Mouse (Mus musculus) CH12.LX (cell line): ENCODE data around the gene Mdc1.

Experiments
- CHD1 ChIP-seq: IDR thresholded peaks from 2 replicates; pipeline ENCODE4 v1.6.1; 2012; ENCODE audit warnings: low read depth, low read length, improper control_type of control experiment, inconsistent platforms
- CTCF ChIP-seq, 2 experiments: IDR thresholded peaks in 1 of 2; conservative IDR thresholded peaks in 1 of 2; 2 replicates each; pipeline ENCODE4 v1.5.1; 2011 to 2012; ENCODE audit warnings: low read depth in 2 of 2, low read length in 2 of 2, improper control_type of control experiment in 1 of 2, inconsistent platforms in 1 of 2, mild to moderate bottlenecking in 1 of 2, moderate library complexity in 1 of 2
- E2F4 ChIP-seq: IDR thresholded peaks from 2 replicates; pipeline ENCODE4 v1.6.1; 2011; ENCODE audit warnings: low read depth, low read length, improper control_type of control experiment; ENCODE audit not compliant: insufficient replicate concordance
- EP300 ChIP-seq: IDR thresholded peaks from 2 replicates; pipeline ENCODE4 v1.6.1; 2011; ENCODE audit warnings: low read length, improper control_type of control experiment
- GABPA ChIP-seq: IDR thresholded peaks from 2 replicates; pipeline ENCODE4 v1.6.1; 2012; ENCODE audit warnings: low read depth, low read length, improper control_type of control experiment, inconsistent platforms; ENCODE audit not compliant: insufficient replicate concordance
- MAFK ChIP-seq: IDR thresholded peaks from 2 replicates; pipeline ENCODE4 v1.6.1; 2011; ENCODE audit warnings: low read length, improper control_type of control experiment; ENCODE audit not compliant: insufficient replicate concordance
- POLR2A ChIP-seq: IDR thresholded peaks from 2 replicates; pipeline ENCODE4 v1.6.1; 2011; ENCODE audit warnings: low read depth, mild to moderate bottlenecking, improper control_type of control experiment, low read length
- SIN3A ChIP-seq: IDR thresholded peaks from 2 replicates; pipeline ENCODE4 v1.6.1; 2012; ENCODE audit warnings: low read length, improper control_type of control experiment, inconsistent platforms
- TCF12 ChIP-seq: IDR thresholded peaks from 2 replicates; pipeline ENCODE4 v1.6.1; 2014; ENCODE audit warnings: low read depth, mild to moderate bottlenecking, inconsistent platforms, low read length, improper control_type of control experiment
- USF1 ChIP-seq: IDR thresholded peaks from 2 replicates; pipeline ENCODE4 v1.6.1; 2014; ENCODE audit warnings: low read depth, mild to moderate bottlenecking, inconsistent platforms, low read length, improper control_type of control experiment
- ZC3H11A ChIP-seq: IDR thresholded peaks from 2 replicates; pipeline ENCODE4 v1.6.1; 2012; ENCODE audit warnings: low read depth, mild to moderate bottlenecking, inconsistent platforms, low read length, improper control_type of control experiment
- ZNF384 ChIP-seq: IDR thresholded peaks from 2 replicates; pipeline ENCODE4 v1.6.1; 2012; ENCODE audit warnings: low read depth, low read length, improper control_type of control experiment, inconsistent platforms

GRCm38 (mm10) chr17:35868961-35869345 lies 27.6 kb downstream of the Mdc1 start:
- no peak for TF ChIP-seq TCF12
- no peak for TF ChIP-seq CTCF (conservative IDR thresholded peaks at IDR 0.05 in 1 of 2, IDR thresholded peaks at IDR 0.05 in 1 of 2; ENCODE audit: low read depth in 2 of 2, low read length in 2 of 2)
- TF ChIP-seq EP300: no peak
- TF ChIP-seq MAFK: no peak
- TF ChIP-seq POLR2A: no peak
- no peak for TF ChIP-seq ZC3H11A
- TF ChIP-seq GABPA: no peak
- TF ChIP-seq CHD1: no peak; the same call in 1 of the 2 replicates
- no peak for TF ChIP-seq USF1
- no peak for TF ChIP-seq E2F4
- 0 out of 2 replicates have a peak, but pooled peaks have one; percentile 19 for TF ChIP-seq SIN3A
- no peak for TF ChIP-seq ZNF384
